Mouse (Mus musculus) olfactory bulb, adult 2 months (tissue): ENCODE measurements at regions not wholly inside any gene's neighbourhood (a gene's known extent, or its start where the extent isn't known, plus 50 kb on each side); places are given as distances from the start of the nearest gene placed in this dataset.

Experiments
- H3K27ac ChIP-seq: fragments of 200-500 bp; 2 replicates; pipeline ENCODE4 v1.5.1; 2012; ENCODE audit warnings: low read depth, low read length; ENCODE audit not compliant: insufficient read depth
- H3K4me1 ChIP-seq: fragments of 200-500 bp; 2 replicates; pipeline ENCODE4 v1.6.1; 2012; ENCODE audit warnings: low read length; ENCODE audit not compliant: control insufficient read depth, insufficient read depth
- H3K4me3 ChIP-seq: fragments of 200-500 bp; 2 replicates; pipeline ENCODE4 v1.5.1; 2012; ENCODE audit warnings: mild to moderate bottlenecking, low read depth, low read length, moderate library complexity; ENCODE audit not compliant: insufficient read depth
- CTCF ChIP-seq: fragments of 200-500 bp; IDR thresholded peaks from 2 replicates; pipeline ENCODE4 v1.5.1; 2012; ENCODE audit warnings: low read depth, mild to moderate bottlenecking, low read length, moderate library complexity; ENCODE audit not compliant: insufficient read depth
- POLR2A ChIP-seq: fragments of 200-500 bp; IDR thresholded peaks from 2 replicates; pipeline ENCODE4 v1.6.1; 2012; ENCODE audit warnings: mild to moderate bottlenecking, low read depth, low read length, moderate library complexity; ENCODE audit not compliant: insufficient read depth
- WGBS: fragments of 180-500 bp; shearing (Covaris S2); methylation state at CpG from one replicate; pipeline ENCODE4 v1.1.7; 2018; 5-methylcytosine and 5-hydroxymethylcytosine counted together

GRCm38 (mm10) chr12:97915026-97915425 is 344.2 kb downstream of the Galc start:
- 72% methylated on average over 4 of the region's 4 CpGs for WGBS
- TF ChIP-seq POLR2A, result no peak
- no peak for TF ChIP-seq CTCF
- Histone ChIP-seq H3K27ac (no peak overlapping the region), H3K4me3 (no peak overlapping the region), H3K4me1 (no peaks in the 10 kb centered on the region)

- TF ChIP-seq POLR2A (no peak), CTCF (no peak)
- 93% methylated on average over 1 of the region's 1 CpGs for WGBS
- no peak overlapping the region for H3K4me3 ChIP-seq
- no peak overlapping the region for H3K27ac ChIP-seq
- H3K4me1 ChIP-seq, result no peaks in the 10 kb centered on the region
Observed at GRCm38 (mm10) chr12:97912730-97913129, 346.5 kb downstream of the Galc start.

GRCm38 (mm10) chr12:97899266-97899665 is 360.0 kb downstream of the Galc start:
- no peaks in the 10 kb centered on the region for H3K4me1 ChIP-seq
- no peak overlapping the region for H3K4me3 ChIP-seq
- TF ChIP-seq CTCF (no peak), POLR2A (no peak)
- 32% methylated on average over 5 of the region's 5 CpGs for WGBS
- no peak overlapping the region for H3K27ac ChIP-seq

GRCm38 (mm10) chr12:97898178-97898577 is 361.1 kb downstream of the Galc start:
- H3K4me3 ChIP-seq, result no peak overlapping the region
- WGBS, result 94% methylated on average over 2 of the region's 2 CpGs
- H3K4me1 ChIP-seq, result no peaks in the 10 kb centered on the region
- H3K27ac ChIP-seq, result no peak overlapping the region
- no peak for TF ChIP-seq CTCF
- TF ChIP-seq POLR2A, result no peak

GRCm38 (mm10) chr12:97895981-97896380 is 363.3 kb downstream of the Galc start:
- no peak overlapping the region for H3K27ac ChIP-seq
- H3K4me3 ChIP-seq, result no peak overlapping the region
- WGBS, result 95% methylated on average over 2 of the region's 2 CpGs
- H3K4me1 ChIP-seq, result no peaks in the 10 kb centered on the region
- TF ChIP-seq POLR2A (no peak), CTCF (no peak)

- peaks cover 5% of the 10 kb centered on the region for H3K4me1 ChIP-seq
- no peak overlapping the region for H3K27ac ChIP-seq
- 6% methylated on average over 12 of the region's 12 CpGs for WGBS
- no peak for TF ChIP-seq POLR2A
- H3K4me3 ChIP-seq, result no peak overlapping the region
Observed at GRCm38 (mm10) chr12:97888801-97889455, 370.3 kb downstream of the Galc start.

- TF ChIP-seq POLR2A, result no peak
- no peak overlapping the region for H3K27ac ChIP-seq
- H3K4me3 ChIP-seq, result no peak overlapping the region
Observed at GRCm38 (mm10) chr12:97888291-97888800, 370.9 kb downstream of the Galc start.

GRCm38 (mm10) chr12:97882439-97882838 is 376.8 kb downstream of the Galc start:
- H3K27ac ChIP-seq, result no peak overlapping the region
- TF ChIP-seq CTCF (no peak), POLR2A (no peak)
- 63% methylated on average over 4 of the region's 4 CpGs for WGBS

More at GRCm38 (mm10) chr12:97888291-97888800, 370.9 kb downstream of the Galc start:
- peaks cover 5% of the 10 kb centered on the region for H3K4me1 ChIP-seq
- WGBS, result 31% methylated on average over 6 of the region's 6 CpGs

GRCm38 (mm10) chr12:97872391-97872790 is 386.9 kb downstream of the Galc start:
- WGBS, result 29% methylated on average over 2 of the region's 2 CpGs
- Histone ChIP-seq H3K4me3 (no peak overlapping the region), H3K4me1 (no peaks in the 10 kb centered on the region), H3K27ac (no peak overlapping the region)
- TF ChIP-seq CTCF (no peak), POLR2A (no peak)

More at GRCm38 (mm10) chr12:97882439-97882838, 376.8 kb downstream of the Galc start:
- Histone ChIP-seq H3K4me3 (no peak overlapping the region), H3K4me1 (no peaks in the 10 kb centered on the region)
